Mouse (Mus musculus): ENCODE measurements at regions not wholly inside any gene's neighbourhood (a gene's known extent, or its start where the extent isn't known, plus 50 kb on each side); places are given as distances from the start of the nearest gene placed in this dataset.

- DNase-seq (ENCODE audit: low spot score) = no peak
Measured at GRCm38 (mm10) chr10:115025950-115026349, 158.9 kb downstream of the Tph2 start.

GRCm38 (mm10) chr10:115019443-115019842, 165.4 kb downstream of the Tph2 start:
- no peak for DNase-seq (ENCODE audit: low spot score)

- peak; percentile 29 for DNase-seq (ENCODE audit: low spot score)
Measured at GRCm38 (mm10) chr10:115013491-115014001, 171.3 kb downstream of the Tph2 start.

GRCm38 (mm10) chr10:115012922-115013321, 171.9 kb downstream of the Tph2 start:
- DNase-seq (ENCODE audit: low spot score) = no peak

GRCm38 (mm10) chr10:115012316-115012715, 172.5 kb downstream of the Tph2 start:
- DNase-seq (ENCODE audit: low spot score) = no peak

- DNase-seq (ENCODE audit: low spot score) = no peak
Measured at GRCm38 (mm10) chr10:115011911-115012310, 172.9 kb downstream of the Tph2 start.

GRCm38 (mm10) chr10:114996400-114996799, 188.4 kb downstream of the Tph2 start:
- DNase-seq (ENCODE audit: low spot score) = no peak

- DNase-seq (ENCODE audit: low spot score) = no peak
Measured at GRCm38 (mm10) chr10:114995211-114995908, 189.5 kb downstream of the Tph2 start.

GRCm38 (mm10) chr10:114988453-114989226, 186.5 kb upstream of the Trhde start:
- DNase-seq (ENCODE audit: low spot score) = no peak

- no peak for DNase-seq (ENCODE audit: low spot score)
Measured at GRCm38 (mm10) chr10:114972364-114972763, 170.3 kb upstream of the Trhde start.

- DNase-seq (ENCODE audit: low spot score) = no peak
Measured at GRCm38 (mm10) chr10:114963656-114964055, 161.5 kb upstream of the Trhde start.

GRCm38 (mm10) chr10:114957909-114958308, 155.8 kb upstream of the Trhde start:
- no peak for DNase-seq (ENCODE audit: low spot score)

GRCm38 (mm10) chr10:114956257-114956656, 154.2 kb upstream of the Trhde start:
- DNase-seq (ENCODE audit: low spot score) = no peak

GRCm38 (mm10) chr10:114955608-114956007, 153.5 kb upstream of the Trhde start:
- no peak for DNase-seq (ENCODE audit: low spot score)

- DNase-seq (ENCODE audit: low spot score) = no peak
Measured at GRCm38 (mm10) chr10:114953358-114953757, 151.3 kb upstream of the Trhde start.

GRCm38 (mm10) chr10:114949194-114949593, 147.1 kb upstream of the Trhde start:
- no peak for DNase-seq (ENCODE audit: low spot score)

GRCm38 (mm10) chr10:114924746-114925145, 122.6 kb upstream of the Trhde start:
- no peak for DNase-seq (ENCODE audit: low spot score)

- no peak for DNase-seq (ENCODE audit: low spot score)
Measured at GRCm38 (mm10) chr10:114913971-114914370, 111.9 kb upstream of the Trhde start.

- no peak for DNase-seq (ENCODE audit: low spot score)
Measured at GRCm38 (mm10) chr10:114891916-114892315, 89.8 kb upstream of the Trhde start.

GRCm38 (mm10) chr10:114890726-114891430, 88.8 kb upstream of the Trhde start:
- DNase-seq (ENCODE audit: low spot score) = no peak

GRCm38 (mm10) chr10:114871201-114871600, 69.1 kb upstream of the Trhde start:
- DNase-seq (ENCODE audit: low spot score) = peak; percentile 60

- DNase-seq (ENCODE audit: low spot score) = no peak
Measured at GRCm38 (mm10) chr10:114857166-114857565, 55.1 kb upstream of the Trhde start.

GRCm38 (mm10) chr10:114852688-114853087, 50.6 kb upstream of the Trhde start:
- no peak for DNase-seq (ENCODE audit: low spot score)
